Mouse (Mus musculus): Measurements from ENCODE around the gene Slc25a22.

DNA sequence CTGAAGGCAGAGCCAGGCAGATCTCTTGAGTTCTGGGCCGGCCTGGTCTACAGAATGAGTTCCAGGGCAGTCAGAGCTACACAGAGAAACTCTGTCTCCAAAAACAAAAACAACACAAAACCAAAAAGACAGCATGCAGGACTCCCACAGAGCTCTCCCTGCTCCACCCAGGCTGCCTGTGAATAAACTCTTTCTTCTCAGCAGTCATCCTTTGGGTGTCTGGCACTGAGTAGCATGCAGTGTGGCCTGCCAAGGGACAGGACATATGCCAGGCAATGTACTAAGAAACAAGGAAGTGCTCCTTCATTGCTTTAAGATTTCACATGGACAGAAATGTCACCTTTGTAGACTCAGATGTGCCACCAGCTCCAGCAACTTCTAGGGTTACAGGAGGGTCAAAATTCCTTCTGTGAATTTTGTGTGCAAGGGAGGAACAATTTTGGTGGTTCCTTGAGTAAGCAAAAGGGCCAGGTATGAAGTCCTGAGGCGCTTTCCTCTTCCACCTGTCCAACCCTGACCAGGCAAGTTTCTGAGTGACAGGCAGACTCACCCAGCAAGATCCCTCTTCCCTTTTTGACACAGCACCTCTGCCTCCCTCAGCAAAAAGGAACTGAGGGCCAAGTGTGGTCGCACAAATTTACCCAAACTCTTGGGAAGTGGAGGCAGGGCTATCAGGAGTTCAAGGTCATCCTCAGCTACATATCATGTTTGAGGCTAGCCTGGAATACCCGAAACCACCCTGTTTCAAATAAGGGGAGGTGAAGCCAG lies 56.4 kb downstream of the Slc25a22 start:
- TF ChIP-seq CTCF (IDR thresholded peaks at IDR 0.05; ENCODE audit: borderline replicate concordance, insufficient read depth, low read depth, low read length) (no peak), POLR2A (IDR thresholded peaks at IDR 0.05; ENCODE audit: borderline replicate concordance, insufficient read depth, low read length) (no peak)

Measured in cerebellum, adult 2 months (tissue).